Mouse (Mus musculus) lung, embryonic 14.5 days (tissue): ENCODE results near the gene Traf3ip3. TPM values are rescaled to one million over a fixed set of nuclear protein-coding genes. Genes with fewer than 3 reads are reported as not detected.

Experiments used
- ATAC-seq: fragments of 200-750 bp; cut with Nextera tagmentation; 2 replicates; pipeline ENCODE4 v1.8.0; 2017; ENCODE audit warnings: mild to moderate bottlenecking, moderate TSS enrichment, moderate library complexity; ENCODE audit not compliant: insufficient read depth
- DNase-seq: peaks from one replicate; pipeline ENCODE4 v3.0.0-alpha.2; 2015
- H3K27ac ChIP-seq: fragments of 300-500 bp; sonication (generic); 2 replicates; pipeline ENCODE4 v1.5.1; 2014; ENCODE audit warnings: low read depth, mild to moderate bottlenecking, moderate library complexity
- H3K27me3 ChIP-seq: fragments of 300-500 bp; sonication (generic); 2 replicates; pipeline ENCODE4 v1.6.1; 2014; ENCODE audit warnings: low read length, control low read depth; ENCODE audit not compliant: insufficient read depth
- H3K36me3 ChIP-seq: fragments of 300-500 bp; sonication (generic); 2 replicates; pipeline ENCODE4 v1.6.1; 2014; ENCODE audit warnings: control low read depth; ENCODE audit not compliant: insufficient read depth
- H3K4me1 ChIP-seq: fragments of 300-500 bp; sonication (generic); 2 replicates; pipeline ENCODE4 v1.6.1; 2014; ENCODE audit warnings: antibody characterized with exemption, control low read depth; ENCODE audit not compliant: insufficient read depth
- H3K4me2 ChIP-seq: fragments of 300-500 bp; sonication (generic); 2 replicates; pipeline ENCODE4 v1.6.1; 2014; ENCODE audit warnings: mild to moderate bottlenecking
- H3K4me3 ChIP-seq: fragments of 300-500 bp; sonication (generic); 2 replicates; pipeline ENCODE4 v1.5.1; 2014; ENCODE audit warnings: low read depth, low read length
- H3K9ac ChIP-seq: fragments of 300-500 bp; sonication (generic); 2 replicates; pipeline ENCODE4 v1.6.1; 2014
- H3K9me3 ChIP-seq: fragments of 300-500 bp; sonication (generic); 2 replicates; pipeline ENCODE4 v1.6.1; 2016; ENCODE audit warnings: low read depth, low read length, control low read depth
- CTCF ChIP-seq: IDR thresholded peaks from 2 replicates; pipeline ENCODE4 v1.5.1; 2016; ENCODE audit warnings: antibody characterized with exemption, low read depth
- WGBS: fragments of 180-500 bp; shearing (Covaris S2); extraction: QIAGEN DNeasy Blood & Tissue Kit; methylation state at CpG from one replicate; pipeline ENCODE4 v1.1.7; 2014; 5-methylcytosine and 5-hydroxymethylcytosine counted together
- polyA plus RNA-seq: library from polyadenylated mRNA; unstranded; fragments of >200 nt; fragmentation: Nextera tagmentation; extraction: Ambion mirVana; gene quantifications from 2 replicates; pipeline ENCODE4 v1.2.1, GENCODE M21; 2014

Traf3ip3 gene
- polyA plus RNA-seq, 1 experiment from 2014 or later = 1.9 TPM

DNA sequence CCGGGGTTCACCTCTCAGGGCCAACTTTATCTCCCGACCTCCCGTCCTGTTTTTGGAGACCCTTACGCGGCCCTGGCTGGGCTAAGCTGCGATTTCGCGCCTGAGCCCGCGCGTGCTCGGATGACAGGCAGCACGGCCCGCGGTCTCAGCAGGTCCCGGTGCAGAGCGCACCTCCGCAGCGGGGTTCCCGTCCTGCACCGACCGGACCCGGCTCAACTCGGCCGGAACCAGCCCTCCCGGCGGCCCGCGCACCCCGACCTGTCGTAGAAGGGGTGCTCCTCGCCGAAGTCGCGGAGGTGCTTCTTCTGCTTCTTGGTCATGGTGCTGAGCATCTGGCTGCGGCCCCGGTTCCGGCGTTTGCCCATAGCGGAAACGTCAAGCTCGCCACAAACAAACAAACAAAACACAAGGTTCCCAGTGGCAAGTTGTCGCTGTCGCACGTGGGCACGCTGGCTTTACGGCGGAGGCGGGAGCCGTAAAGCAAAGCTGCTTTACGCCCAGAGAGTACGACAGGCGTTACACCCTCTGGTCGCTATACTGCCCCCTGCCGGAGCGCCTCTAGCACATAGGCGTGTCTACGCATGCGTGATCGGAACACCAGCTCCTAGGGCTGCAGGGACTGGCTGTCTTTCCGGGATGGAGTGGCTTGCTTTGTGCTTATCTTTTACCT, 71.6 kb downstream of the Traf3ip3 start, which contains the start of gene Diexf:
TSS of gene Diexf (minus strand) at position 487 of the 670 bp plus-strand sequence.
- peak within 1 kb of the TSS; percentile 83 for H3K9ac ChIP-seq
- H3K36me3 ChIP-seq = peaks cover 20% of the 10 kb centered on the region
- ATAC-seq = peak; percentile 94
- TF ChIP-seq CTCF = peak; percentile 99
- peak within 1 kb of the TSS; percentile 72 for H3K4me2 ChIP-seq
- DNase-seq = peak; percentile 100
- under 1% methylated on average over 61 of the region's 61 CpGs for WGBS
- H3K4me3 ChIP-seq = peak within 1 kb of the TSS; percentile 96
- H3K27me3 ChIP-seq = no peaks in the 10 kb centered on the region
- no peak within 1 kb of the TSS for H3K27ac ChIP-seq
- H3K4me1 ChIP-seq = 0 out of 2 replicates have a peak, but pooled peaks cover 2% of the 10 kb centered on the region
- no peaks in the 10 kb centered on the region for H3K9me3 ChIP-seq

DNA sequence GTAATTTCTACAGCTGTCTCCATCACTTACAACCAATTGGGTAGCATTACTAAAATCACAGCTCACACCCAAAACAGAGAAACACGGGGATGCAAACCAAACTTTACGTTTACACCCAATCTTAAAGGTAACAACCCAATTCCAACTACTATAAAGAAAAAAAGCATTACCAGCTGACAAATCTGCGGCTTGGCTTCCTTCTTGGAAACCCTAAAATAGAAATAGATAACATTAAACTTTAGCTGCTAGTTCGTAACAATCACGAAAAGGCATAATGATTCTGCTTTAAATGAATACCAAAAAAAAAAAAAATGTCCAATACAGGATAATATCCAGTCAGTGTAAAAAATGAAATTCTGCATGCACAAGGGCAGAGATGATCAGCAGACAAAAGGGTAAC, 72.2 kb downstream of the Traf3ip3 start:
- Histone ChIP-seq H3K4me1 (0 out of 2 replicates have a peak, but pooled peaks cover 2% of the 10 kb centered on the region), H3K9me3 (no peaks in the 10 kb centered on the region), H3K9ac (peak overlapping the region; percentile 83), H3K36me3 (peaks cover 26% of the 10 kb centered on the region), H3K27ac (no peak overlapping the region), H3K4me3 (peak overlapping the region; percentile 96), H3K4me2 (peak overlapping the region; percentile 72), H3K27me3 (no peaks in the 10 kb centered on the region)
- DNase-seq (no peak), ATAC-seq (no peak)
- 19% methylated on average over 5 of the region's 5 CpGs for WGBS
- no peak for TF ChIP-seq CTCF

DNA sequence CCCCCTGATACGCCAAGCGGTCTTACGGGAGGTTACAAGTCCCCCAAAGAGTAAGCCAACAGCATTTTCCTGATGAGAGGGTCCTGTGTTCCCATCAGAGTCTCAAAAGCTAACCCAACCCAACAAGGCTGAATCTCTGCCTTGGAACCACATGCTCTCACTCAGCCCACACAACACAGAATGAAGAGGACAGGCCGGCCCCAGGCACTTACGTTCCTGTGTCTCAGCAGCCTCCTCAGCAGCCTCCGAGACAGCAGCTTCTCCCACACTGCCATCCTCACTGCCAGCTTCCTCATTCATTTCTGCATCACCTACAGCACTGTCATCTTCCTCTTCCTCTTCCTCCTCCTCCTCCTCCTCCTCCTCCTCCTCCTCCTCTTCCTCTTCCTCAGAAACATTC, 73.4 kb downstream of the Traf3ip3 start:
- no peak overlapping the region for H3K9ac ChIP-seq
- no peak overlapping the region for H3K27ac ChIP-seq
- peaks cover 38% of the 10 kb centered on the region for H3K36me3 ChIP-seq
- 0 out of 2 replicates have a peak, but pooled peaks cover 2% of the 10 kb centered on the region for H3K4me1 ChIP-seq
- TF ChIP-seq CTCF = no peak
- 89% methylated on average over 6 of the region's 6 CpGs for WGBS
- DNase-seq (no peak), ATAC-seq (no peak)
- H3K4me3 ChIP-seq = no peak overlapping the region
- H3K9me3 ChIP-seq = no peaks in the 10 kb centered on the region
- no peaks in the 10 kb centered on the region for H3K27me3 ChIP-seq
- no peak overlapping the region for H3K4me2 ChIP-seq

DNA sequence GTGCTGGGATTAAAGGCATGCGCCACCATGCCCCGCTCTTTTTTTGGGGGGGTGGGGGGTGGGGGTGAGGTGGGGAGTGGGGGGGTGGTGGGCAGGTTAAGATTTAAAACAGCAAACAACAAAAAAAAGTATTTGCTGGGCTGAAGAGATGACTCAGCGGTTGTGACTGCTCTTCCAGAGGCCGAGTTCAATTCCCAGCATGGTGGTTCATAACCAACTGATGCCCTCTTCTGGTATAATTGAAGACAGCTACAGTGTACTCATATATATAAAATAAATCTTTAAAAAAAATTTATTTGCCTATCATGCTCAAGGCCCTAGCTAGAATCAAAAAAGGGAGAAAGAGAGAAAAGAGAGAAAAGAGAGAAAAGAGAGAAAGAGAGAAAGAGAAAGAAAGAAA, 75.7 kb downstream of the Traf3ip3 start:
- Histone ChIP-seq H3K9me3 (no peaks in the 10 kb centered on the region), H3K27ac (no peak overlapping the region), H3K4me1 (0 out of 2 replicates have a peak, but pooled peaks cover 2% of the 10 kb centered on the region), H3K27me3 (no peaks in the 10 kb centered on the region), H3K4me2 (no peak overlapping the region), H3K36me3 (peaks cover 60% of the 10 kb centered on the region), H3K9ac (no peak overlapping the region), H3K4me3 (no peak overlapping the region)
- DNase-seq (peak; percentile 44), ATAC-seq (no peak)
- TF ChIP-seq CTCF = 0 out of 2 replicates have a peak, but pooled peaks have one; percentile 8
- WGBS = 80% methylated on average over 4 of the region's 4 CpGs

Other genes starting within 250 kb of the Traf3ip3 start
- 1.2 and 1.4 TPM in 2 replicates for gene Syt14, start 165.9 kb downstream of the Traf3ip3 start, polyA plus RNA-seq
- 9.0 and 9.5 TPM in 2 replicates for gene Diexf, start 71.4 kb downstream of the Traf3ip3 start, polyA plus RNA-seq
- 12.0 and 12.3 TPM in 2 replicates for gene Irf6, start 48.6 kb downstream of the Traf3ip3 start, polyA plus RNA-seq
- gene A130010J15Rik, start 33.7 kb downstream of the Traf3ip3 start, polyA plus RNA-seq = 14.1 and 16.0 TPM in 2 replicates
- gene Lamb3, start 6.0 kb upstream of the Traf3ip3 start, polyA plus RNA-seq = 24.4 and 24.7 TPM in 2 replicates
- 1.6 and 2.1 TPM in 2 replicates for gene Hsd11b1, start 62.4 kb upstream of the Traf3ip3 start, polyA plus RNA-seq
- 49.0 and 67.3 TPM in 2 replicates for gene G0s2, start 71.5 kb upstream of the Traf3ip3 start, polyA plus RNA-seq
- gene Camk1g, start 168.6 kb upstream of the Traf3ip3 start, polyA plus RNA-seq = 28.4 and 31.8 TPM in 2 replicates